Mouse (Mus musculus) heart, postnatal 0 days (tissue): ENCODE data around the gene Rnf186. TPM values are rescaled to one million over a fixed set of nuclear protein-coding genes. Genes with fewer than 3 reads are reported as not detected.

Source experiments
- ATAC-seq: fragments of 200-750 bp; cut with Nextera tagmentation; 2 replicates; pipeline ENCODE4 v1.8.0; 2017; ENCODE audit warnings: low read depth, moderate number of reproducible peaks, moderate library complexity; ENCODE audit not compliant: insufficient read depth
- DNase-seq: peaks from one replicate; pipeline ENCODE4 v3.0.0-alpha.2; 2016; ENCODE audit warnings: low spot score
- H3K27ac ChIP-seq: fragments of 300-500 bp; sonication (generic); 2 replicates; pipeline ENCODE4 v1.5.1; 2014; ENCODE audit warnings: low read depth, mild to moderate bottlenecking
- H3K27me3 ChIP-seq: fragments of 300-500 bp; sonication (generic); 2 replicates; pipeline ENCODE4 v1.6.1; 2014; ENCODE audit warnings: low read length, mixed read lengths; ENCODE audit not compliant: control insufficient read depth, insufficient read depth
- H3K36me3 ChIP-seq: fragments of 300-500 bp; sonication (generic); replicated peaks from 2 replicates; pipeline ENCODE4 v1.6.1; 2014; ENCODE audit warnings: low read length, mixed read lengths; ENCODE audit not compliant: control insufficient read depth, insufficient read depth
- H3K4me1 ChIP-seq: fragments of 300-500 bp; sonication (generic); 2 replicates; pipeline ENCODE4 v1.6.1; 2014; ENCODE audit warnings: antibody characterized with exemption; ENCODE audit not compliant: control insufficient read depth, insufficient read depth
- H3K4me2 ChIP-seq: fragments of 300-500 bp; sonication (generic); 2 replicates; pipeline ENCODE4 v1.6.1; 2014; ENCODE audit warnings: low read depth, mild to moderate bottlenecking, low read length, moderate library complexity
- H3K4me3 ChIP-seq: fragments of 300-500 bp; sonication (generic); 2 replicates; pipeline ENCODE4 v1.5.1; 2014; ENCODE audit warnings: low read depth, low read length
- H3K9ac ChIP-seq: fragments of 300-500 bp; sonication (generic); replicated peaks from 2 replicates; pipeline ENCODE4 v1.6.1; 2014; ENCODE audit warnings: low read depth, low read length, mixed read lengths
- H3K9me3 ChIP-seq: fragments of 300-500 bp; sonication (generic); replicated peaks from 2 replicates; pipeline ENCODE4 v1.6.1; 2016; ENCODE audit warnings: low read length; ENCODE audit not compliant: control insufficient read depth
- CTCF ChIP-seq: IDR thresholded peaks from 2 replicates; pipeline ENCODE4 v1.5.1; 2016; ENCODE audit warnings: antibody characterized with exemption, control low read depth, low read depth
- EP300 ChIP-seq: IDR thresholded peaks from 2 replicates; pipeline ENCODE4 v1.6.1; 2016; ENCODE audit warnings: antibody characterized with exemption, low read depth
- WGBS: fragments of 180-500 bp; shearing (Covaris S2); extraction: QIAGEN DNeasy Blood & Tissue Kit; methylation state at CpG from one replicate; pipeline ENCODE4 v1.1.7; 2014; 5-methylcytosine and 5-hydroxymethylcytosine counted together
- polyA plus RNA-seq: library from polyadenylated mRNA; unstranded; fragments of >200 nt; fragmentation: Nextera tagmentation; extraction: Ambion mirVana; gene quantifications from 2 replicates; pipeline ENCODE4 v1.2.1, GENCODE M21; 2015
- total RNA-seq: library from RNA; depleted of rRNA; stranded (reverse); fragments of >200 nt; gene quantifications from 2 replicates; pipeline ENCODE4 v1.2.3, GENCODE M21; 2014; ENCODE audit warnings: low replicate concordance; rRNA removed

Rnf186 gene
- total and polyA plus RNA-seq, 2 experiments from 2014 or later: not detected

DNA sequence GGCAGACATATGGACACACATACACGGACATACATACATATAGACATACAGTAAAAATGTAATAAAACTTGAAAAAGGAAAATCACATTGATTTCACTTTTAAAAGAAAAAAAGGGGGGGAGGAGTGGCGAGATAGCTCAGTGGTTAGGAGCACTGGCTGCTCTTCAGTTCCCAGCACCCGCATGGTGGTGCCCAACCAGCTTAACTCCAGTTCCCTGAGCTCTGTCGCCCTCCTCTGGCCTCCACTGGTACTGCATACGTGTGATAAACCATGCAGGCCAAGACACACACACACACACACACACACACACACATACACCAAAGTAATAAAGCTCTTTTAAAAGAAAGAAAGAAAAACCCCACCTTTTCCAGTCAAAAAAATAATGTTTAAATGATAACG is 47.9 kb downstream of the Rnf186 start:
- Histone ChIP-seq H3K27ac (no peak overlapping the region), H3K36me3 (no peaks in the 10 kb centered on the region), H3K27me3 (no peaks in the 10 kb centered on the region), H3K4me1 (peaks cover 2% of the 10 kb centered on the region; the same call in 1 of the 2 replicates), H3K9ac (no peak overlapping the region), H3K4me3 (no peak overlapping the region), H3K4me2 (no peak overlapping the region), H3K9me3 (peaks cover 6% of the 10 kb centered on the region; the same call in 1 of the 2 replicates)
- ATAC-seq (no peak), DNase-seq (no peak)
- 81% methylated on average over 6 of the region's 6 CpGs for WGBS
- TF ChIP-seq EP300 (no peak), CTCF (peak; percentile 25; the same call in 1 of the 2 replicates)

Other genes with a start within 250 kb of the Rnf186 start
- gene Pla2g2c, start 242.3 kb upstream of the Rnf186 start, total RNA-seq: 1.0 TPM in 1 of 2 replicates, not detected in the other
- gene Pla2g2c, start 242.3 kb upstream of the Rnf186 start, polyA plus RNA-seq: 0.11 and 0.27 TPM in 2 replicates
- 1.9 and 2.0 TPM in 2 replicates for gene Ubxn10, start 229.9 kb upstream of the Rnf186 start, total RNA-seq
- gene Ubxn10, start 229.9 kb upstream of the Rnf186 start, polyA plus RNA-seq: 0.98 and 1.0 TPM in 2 replicates
- not detected in 2 replicates for gene Pla2g2f, start 209.5 kb upstream of the Rnf186 start, total RNA-seq
- not detected in 2 replicates for gene Pla2g2f, start 209.5 kb upstream of the Rnf186 start, polyA plus RNA-seq
- gene Pla2g2d, start 191.4 kb upstream of the Rnf186 start, total RNA-seq: not detected in 2 replicates
- not detected in 2 replicates for gene Pla2g2d, start 191.4 kb upstream of the Rnf186 start, polyA plus RNA-seq
- 1.6 and 9.2 TPM in 2 replicates for gene Pla2g5, start 103.6 kb upstream of the Rnf186 start, total RNA-seq
- 4.7 and 6.2 TPM in 2 replicates for gene Pla2g5, start 103.6 kb upstream of the Rnf186 start, polyA plus RNA-seq
- not detected in 2 replicates for gene Gm13030, start 93.1 kb upstream of the Rnf186 start, total RNA-seq
- gene Gm13030, start 93.1 kb upstream of the Rnf186 start, polyA plus RNA-seq: not detected in 2 replicates
- gene Pla2g2e, start 89.2 kb upstream of the Rnf186 start, total RNA-seq: not detected in 2 replicates
- gene Pla2g2e, start 89.2 kb upstream of the Rnf186 start, polyA plus RNA-seq: 0.15 and 0.30 TPM in 2 replicates
- gene Otud3, start 53.2 kb upstream of the Rnf186 start, total RNA-seq: 5.8 and 12.4 TPM in 2 replicates
- 3.5 and 4.1 TPM in 2 replicates for gene Otud3, start 53.2 kb upstream of the Rnf186 start, polyA plus RNA-seq
- 16.9 and 18.8 TPM in 2 replicates for gene Tmco4, start 5.8 kb downstream of the Rnf186 start, total RNA-seq
- gene Tmco4, start 5.8 kb downstream of the Rnf186 start, polyA plus RNA-seq: 6.2 and 7.7 TPM in 2 replicates
- not detected in 2 replicates for gene Htr6, start 108.5 kb downstream of the Rnf186 start, total RNA-seq
- gene Htr6, start 108.5 kb downstream of the Rnf186 start, polyA plus RNA-seq: not detected in 2 replicates
- gene Nbl1, start 125.9 kb downstream of the Rnf186 start, total RNA-seq: 33.2 and 55.8 TPM in 2 replicates
- gene Nbl1, start 125.9 kb downstream of the Rnf186 start, polyA plus RNA-seq: 14.2 and 16.8 TPM in 2 replicates
- gene Minos1, start 164.0 kb downstream of the Rnf186 start, total RNA-seq: 29.2 and 33.2 TPM in 2 replicates
- 1,270 and 1,334 TPM in 2 replicates for gene Minos1, start 164.0 kb downstream of the Rnf186 start, polyA plus RNA-seq
- 131 and 177 TPM in 2 replicates for gene Capzb, start 225.8 kb downstream of the Rnf186 start, total RNA-seq
- gene Capzb, start 225.8 kb downstream of the Rnf186 start, polyA plus RNA-seq: 355 and 363 TPM in 2 replicates